Mouse (Mus musculus) liver, adult 2 months (tissue): Measurements from ENCODE around the gene Apof. TPM values are rescaled to one million over a fixed set of nuclear protein-coding genes. Genes with fewer than 3 reads are reported as not detected.

Experiments
- DNase-seq: peaks from one replicate; pipeline ENCODE4 v3.0.0-alpha.2; 2011; ENCODE audit warnings: low read depth, low spot score; ENCODE audit errors: extremely low read depth
- H3K27ac ChIP-seq: fragments of 200-500 bp; replicated peaks from 2 replicates; pipeline ENCODE4 v1.5.1; 2012; ENCODE audit warnings: low read depth, mild to moderate bottlenecking, control low read depth, inconsistent platforms, low read length; ENCODE audit not compliant: insufficient read depth
- H3K27me3 ChIP-seq: fragments of 200-500 bp; 2 replicates; pipeline ENCODE4 v1.6.1; 2012; ENCODE audit warnings: mild to moderate bottlenecking, moderate library complexity, low read length, inconsistent platforms; ENCODE audit not compliant: control insufficient read depth, insufficient read depth
- H3K36me3 ChIP-seq: fragments of 200-500 bp; 2 replicates; pipeline ENCODE4 v1.6.1; 2012; ENCODE audit warnings: low read length, inconsistent platforms; ENCODE audit not compliant: control insufficient read depth, insufficient read depth
- H3K4me1 ChIP-seq: fragments of 200-500 bp; 2 replicates; pipeline ENCODE4 v1.6.1; 2011; ENCODE audit warnings: low read length; ENCODE audit not compliant: control insufficient read depth, insufficient read depth
- H3K4me3 ChIP-seq: fragments of 200-500 bp; 2 replicates; pipeline ENCODE4 v1.5.1; 2011; ENCODE audit warnings: low read depth, mild to moderate bottlenecking, control low read depth, low read length, moderate library complexity; ENCODE audit not compliant: insufficient read depth
- H3K79me2 ChIP-seq: fragments of 200-500 bp; 2 replicates; pipeline ENCODE4 v1.6.1; 2012; ENCODE audit warnings: inconsistent platforms, mild to moderate bottlenecking, low read length, moderate library complexity; ENCODE audit not compliant: control insufficient read depth, insufficient read depth
- H3K9ac ChIP-seq: fragments of 200-500 bp; 2 replicates; pipeline ENCODE4 v1.6.1; 2012; ENCODE audit warnings: low read depth, mild to moderate bottlenecking, control low read depth, inconsistent platforms, low read length
- CTCF ChIP-seq: fragments of 200-500 bp; IDR thresholded peaks from 2 replicates; pipeline ENCODE4 v1.5.1; 2011; ENCODE audit warnings: low read depth, low read length, control low read depth
- POLR2A ChIP-seq: fragments of 200-500 bp; IDR thresholded peaks from 2 replicates; pipeline ENCODE4 v1.6.1; 2011; ENCODE audit warnings: low read length, control low read depth; ENCODE audit not compliant: insufficient read depth; ENCODE audit errors: extremely low read depth
- WGBS: fragments of 180-500 bp; shearing (Covaris S2); methylation state at CpG from one replicate; pipeline ENCODE4 v1.1.7; 2018; 5-methylcytosine and 5-hydroxymethylcytosine counted together
- polyA plus RNA-seq: library from polyadenylated mRNA; depleted of rRNA; stranded (reverse); fragments of >200 nt; gene quantifications from 2 replicates; pipeline ENCODE4 v1.2.3, GENCODE M21; 2012; rRNA removed
- total RNA-seq: library from RNA; depleted of rRNA; stranded (reverse); fragments of >200 nt; gene quantifications from 2 replicates; pipeline ENCODE4 v1.2.3, GENCODE M21; 2014; rRNA removed

Apof gene
- total and polyA plus RNA-seq, 2 experiments: 1,422 to 2,079 TPM

DNA sequence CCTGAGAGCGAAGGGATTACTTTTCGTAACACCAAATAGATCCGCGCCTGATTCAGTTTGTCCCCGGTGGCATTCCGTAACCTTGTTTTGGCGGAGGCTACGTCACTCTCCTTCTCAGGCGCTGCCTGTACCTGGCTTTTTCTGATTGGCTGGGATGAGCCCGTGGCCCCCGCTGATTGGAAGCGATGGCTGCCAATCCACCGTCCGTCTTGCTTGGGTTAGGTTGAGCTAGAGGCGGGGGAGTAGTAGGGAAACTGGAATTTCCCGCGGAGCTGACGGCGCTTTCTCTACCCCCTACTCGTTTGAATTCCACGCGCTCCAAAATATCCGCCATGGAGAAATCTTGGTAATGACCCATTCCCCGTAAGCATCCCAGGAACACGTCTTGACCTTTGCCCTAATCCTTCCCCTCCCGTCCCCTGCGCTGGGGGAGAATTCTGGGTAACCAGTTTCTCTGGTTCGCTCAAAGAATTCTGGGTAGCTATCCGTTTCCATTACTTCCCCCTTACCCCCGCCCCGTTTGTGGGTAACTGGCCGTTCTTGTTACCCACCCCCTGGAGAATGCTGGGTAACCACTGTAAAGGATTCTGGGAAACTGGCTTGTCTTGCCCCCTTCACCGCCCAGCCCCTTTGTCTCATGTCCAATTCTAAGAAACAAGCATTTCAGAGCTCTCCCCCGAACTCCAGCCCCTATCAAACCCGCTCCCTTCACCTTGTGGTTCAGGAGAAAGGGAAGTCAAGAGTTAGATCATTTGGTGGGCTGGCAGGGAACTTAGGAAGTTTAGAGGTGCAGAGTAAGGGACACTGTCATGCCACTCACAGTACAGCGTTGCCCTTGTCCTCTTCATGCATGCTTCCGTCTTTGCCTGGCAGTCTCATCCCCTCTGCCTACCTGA lies 34.9 kb downstream of the Apof start, which contains the start of gene Pan2:
Pan2 (plus strand) TSS at position 210 of the 896 bp plus-strand sequence.
- Histone ChIP-seq H3K4me1 (peaks cover 5% of the 10 kb centered on the region; the same call in 1 of the 2 replicates), H3K4me3 (peak within 1 kb of the TSS; percentile 63), H3K36me3 (peaks cover 3% of the 10 kb centered on the region; the same call in 1 of the 2 replicates), H3K9ac (peak within 1 kb of the TSS; percentile 80), H3K27ac (peak within 1 kb of the TSS; percentile 97), H3K79me2 (peaks cover 3% of the 10 kb centered on the region; the same call in 1 of the 2 replicates), H3K27me3 (no peaks in the 10 kb centered on the region)
- TF ChIP-seq POLR2A (0 out of 2 replicates have a peak, but pooled peaks have one; percentile 10), CTCF (no peak)
- WGBS: under 1% methylated on average over 37 of the region's 37 CpGs
- peak; percentile 96 for DNase-seq

DNA sequence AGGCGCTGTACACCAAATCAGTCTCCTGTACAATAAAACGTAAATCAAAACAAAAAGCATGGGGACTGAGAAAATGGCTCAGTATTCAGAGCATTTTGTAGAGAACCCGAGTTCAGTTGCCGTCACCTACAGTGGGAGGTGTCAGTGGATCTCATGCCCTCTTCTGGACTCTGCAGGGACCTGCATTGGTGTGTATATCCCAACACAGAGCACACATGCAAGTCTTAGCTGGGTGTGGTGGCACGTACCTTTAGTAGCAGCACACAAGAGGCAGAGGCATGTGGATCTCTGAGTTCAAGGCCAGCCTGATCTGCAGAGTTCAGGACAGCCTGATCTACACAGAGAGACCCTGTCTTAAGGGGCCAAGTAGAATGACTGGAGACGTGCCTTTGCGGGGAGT lies 41.2 kb downstream of the Apof start:
- no peak overlapping the region for H3K27ac ChIP-seq
- H3K27me3 ChIP-seq: no peaks in the 10 kb centered on the region
- no peak overlapping the region for H3K4me3 ChIP-seq
- 95% methylated on average over 7 of the region's 7 CpGs for WGBS
- no peaks in the 10 kb centered on the region for H3K4me1 ChIP-seq
- no peak for DNase-seq
- peaks cover 3% of the 10 kb centered on the region; the same call in 1 of the 2 replicates for H3K79me2 ChIP-seq
- peaks cover 29% of the 10 kb centered on the region for H3K36me3 ChIP-seq
- TF ChIP-seq POLR2A (no peak), CTCF (no peak)
- no peak overlapping the region for H3K9ac ChIP-seq

DNA sequence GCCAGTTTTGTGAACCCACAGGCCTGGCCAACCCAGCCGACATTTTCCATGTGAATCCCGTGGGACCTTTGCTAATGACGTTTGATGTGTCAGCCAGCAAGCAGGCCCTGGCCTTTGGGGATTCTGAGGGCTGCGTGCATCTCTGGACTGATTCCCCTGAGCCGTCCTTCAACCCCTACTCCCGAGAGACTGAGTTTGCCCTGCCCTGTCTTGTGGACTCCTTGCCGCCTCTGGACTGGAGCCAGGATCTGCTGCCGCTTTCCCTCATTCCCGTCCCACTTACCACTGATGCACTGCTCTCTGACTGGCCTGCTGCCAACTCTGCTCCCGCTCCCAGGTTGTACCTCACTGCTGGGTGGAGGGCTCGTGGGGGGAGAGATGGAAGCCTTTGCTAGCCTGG lies 41.7 kb downstream of the Apof start:
- Histone ChIP-seq H3K27ac (no peak overlapping the region), H3K9ac (no peak overlapping the region)

DNA sequence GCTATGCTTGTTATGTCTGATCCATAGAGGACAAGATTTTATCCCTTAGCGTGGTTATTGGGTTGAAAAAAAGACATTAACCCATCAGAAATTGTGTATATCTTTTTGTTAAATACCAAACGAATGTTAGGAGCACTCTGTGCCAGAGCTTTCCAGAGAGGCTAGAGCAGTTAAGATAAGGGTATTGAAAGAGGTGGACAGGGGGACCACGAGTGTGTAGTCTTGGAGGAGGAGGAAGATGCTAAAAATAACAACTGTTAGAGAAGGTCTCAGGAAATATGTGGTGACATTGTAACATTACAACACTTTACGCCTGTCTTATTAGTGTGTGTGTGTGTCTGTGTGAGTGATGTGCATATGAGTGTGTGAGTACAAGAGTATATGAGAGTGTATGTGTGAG lies 42.4 kb downstream of the Apof start:
- no peak overlapping the region for H3K9ac ChIP-seq
- H3K36me3 ChIP-seq: peaks cover 40% of the 10 kb centered on the region
- DNase-seq: no peak
- no peaks in the 10 kb centered on the region for H3K4me1 ChIP-seq
- no peak overlapping the region for H3K27ac ChIP-seq
- H3K4me3 ChIP-seq: no peak overlapping the region
- no peaks in the 10 kb centered on the region for H3K27me3 ChIP-seq
- WGBS: 80% methylated on average over 4 of the region's 4 CpGs
- no peaks in the 10 kb centered on the region for H3K79me2 ChIP-seq
- TF ChIP-seq POLR2A (no peak), CTCF (no peak)

More for the DNA sequence above, 41.7 kb downstream of the Apof start:
- Histone ChIP-seq H3K79me2 (peaks cover 3% of the 10 kb centered on the region; the same call in 1 of the 2 replicates), H3K27me3 (no peaks in the 10 kb centered on the region), H3K4me1 (no peaks in the 10 kb centered on the region), H3K36me3 (peaks cover 34% of the 10 kb centered on the region), H3K4me3 (no peak overlapping the region)
- DNase-seq: no peak
- no peak for TF ChIP-seq POLR2A
- TF ChIP-seq CTCF: no peak
- 88% methylated on average over 11 of the region's 11 CpGs for WGBS

DNA sequence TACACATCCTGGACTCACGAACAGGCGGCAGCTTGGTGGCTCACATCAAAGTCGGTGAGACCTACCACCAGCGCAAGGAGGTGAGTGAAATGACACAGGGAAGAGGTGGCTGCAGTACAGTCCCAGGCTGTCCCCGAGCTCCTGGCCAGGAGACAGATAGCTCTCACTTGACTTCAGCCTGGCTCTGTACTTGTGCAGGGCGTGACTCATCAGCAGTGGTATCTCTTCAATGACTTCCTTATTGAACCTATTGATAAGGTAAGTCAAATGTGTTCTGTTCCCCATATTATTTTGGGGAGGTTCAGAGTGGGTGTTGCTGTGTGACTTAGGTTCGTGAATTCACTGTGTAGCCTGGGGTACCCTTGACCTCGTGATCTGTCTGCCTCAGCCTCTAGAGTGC lies 47.1 kb downstream of the Apof start:
- DNase-seq: no peak
- no peak overlapping the region for H3K27ac ChIP-seq
- H3K4me3 ChIP-seq: no peak overlapping the region
- H3K4me1 ChIP-seq: no peaks in the 10 kb centered on the region
- WGBS: 93% methylated on average over 8 of the region's 8 CpGs
- no peaks in the 10 kb centered on the region for H3K79me2 ChIP-seq
- TF ChIP-seq CTCF: no peak
- no peak for TF ChIP-seq POLR2A
- H3K9ac ChIP-seq: no peak overlapping the region
- H3K36me3 ChIP-seq: peaks cover 53% of the 10 kb centered on the region
- H3K27me3 ChIP-seq: no peaks in the 10 kb centered on the region

Other genes with a start within 250 kb of the Apof start
- 353 and 448 TPM in 2 replicates for gene Naca, start 233.1 kb upstream of the Apof start, total RNA-seq
- 170 and 182 TPM in 2 replicates for gene Naca, start 233.1 kb upstream of the Apof start, polyA plus RNA-seq
- gene Ptges3, start 209.7 kb upstream of the Apof start, total RNA-seq: 90.4 and 97.3 TPM in 2 replicates
- 24.8 and 30.9 TPM in 2 replicates for gene Ptges3, start 209.7 kb upstream of the Apof start, polyA plus RNA-seq
- gene Atp5b, start 185.4 kb upstream of the Apof start, total RNA-seq: 1,653 and 1,721 TPM in 2 replicates
- 2,471 and 2,841 TPM in 2 replicates for gene Atp5b, start 185.4 kb upstream of the Apof start, polyA plus RNA-seq
- 6.6 and 9.1 TPM in 2 replicates for gene Baz2a, start 177.1 kb upstream of the Apof start, total RNA-seq
- 9.7 and 12.3 TPM in 2 replicates for gene Baz2a, start 177.1 kb upstream of the Apof start, polyA plus RNA-seq
- gene Rbms2, start 88.4 kb upstream of the Apof start, total RNA-seq: 8.0 and 9.6 TPM in 2 replicates
- 21.2 and 23.2 TPM in 2 replicates for gene Rbms2, start 88.4 kb upstream of the Apof start, polyA plus RNA-seq
- 485 and 986 TPM in 2 replicates for gene Gls2, start 74.2 kb upstream of the Apof start, total RNA-seq
- 1,667 and 2,920 TPM in 2 replicates for gene Gls2, start 74.2 kb upstream of the Apof start, polyA plus RNA-seq
- 20.8 and 21.1 TPM in 2 replicates for gene Spryd4, start 56.9 kb upstream of the Apof start, total RNA-seq
- gene Spryd4, start 56.9 kb upstream of the Apof start, polyA plus RNA-seq: 30.2 and 33.1 TPM in 2 replicates
- not detected in 2 replicates for gene Mip, start 42.8 kb upstream of the Apof start, total RNA-seq
- gene Mip, start 42.8 kb upstream of the Apof start, polyA plus RNA-seq: not detected in 2 replicates
- 1.6 and 1.7 TPM in 2 replicates for gene Timeless, start 36.6 kb upstream of the Apof start, total RNA-seq
- 0.75 and 1.1 TPM in 2 replicates for gene Timeless, start 36.6 kb upstream of the Apof start, polyA plus RNA-seq
- gene Apon, start 14.6 kb upstream of the Apof start, total RNA-seq: 201 and 227 TPM in 2 replicates
- gene Apon, start 14.6 kb upstream of the Apof start, polyA plus RNA-seq: 446 and 456 TPM in 2 replicates
- gene Stat2, start 1.9 kb downstream of the Apof start, total RNA-seq: 17.0 and 17.6 TPM in 2 replicates
- 26.3 and 46.6 TPM in 2 replicates for gene Stat2, start 1.9 kb downstream of the Apof start, polyA plus RNA-seq
- not detected in 2 replicates for gene Il23a, start 30.1 kb downstream of the Apof start, total RNA-seq
- gene Il23a, start 30.1 kb downstream of the Apof start, polyA plus RNA-seq: not detected in 2 replicates
- 9.1 and 11.8 TPM in 2 replicates for gene Pan2, start 34.7 kb downstream of the Apof start, total RNA-seq
- 12.7 and 20.3 TPM in 2 replicates for gene Pan2, start 34.7 kb downstream of the Apof start, polyA plus RNA-seq
- 89.5 and 107 TPM in 2 replicates for gene Cnpy2, start 53.8 kb downstream of the Apof start, total RNA-seq
- gene Cnpy2, start 53.8 kb downstream of the Apof start, polyA plus RNA-seq: 69.0 and 72.0 TPM in 2 replicates
- 57.1 and 60.1 TPM in 2 replicates for gene Cs, start 69.1 kb downstream of the Apof start, total RNA-seq
- 99.6 and 115 TPM in 2 replicates for gene Cs, start 69.1 kb downstream of the Apof start, polyA plus RNA-seq
- gene Coq10a, start 100.3 kb downstream of the Apof start, total RNA-seq: 19.9 and 20.7 TPM in 2 replicates
- 57.9 and 65.7 TPM in 2 replicates for gene Coq10a, start 100.3 kb downstream of the Apof start, polyA plus RNA-seq
- 5.6 and 9.3 TPM in 2 replicates for gene Ankrd52, start 108.4 kb downstream of the Apof start, total RNA-seq
- 11.8 and 14.8 TPM in 2 replicates for gene Ankrd52, start 108.4 kb downstream of the Apof start, polyA plus RNA-seq
- gene Slc39a5, start 132.6 kb downstream of the Apof start, total RNA-seq: 2.4 and 3.2 TPM in 2 replicates
- 2.0 and 8.9 TPM in 2 replicates for gene Slc39a5, start 132.6 kb downstream of the Apof start, polyA plus RNA-seq
- gene Nabp2, start 142.8 kb downstream of the Apof start, total RNA-seq: 12.9 and 17.0 TPM in 2 replicates
- 22.3 and 27.9 TPM in 2 replicates for gene Nabp2, start 142.8 kb downstream of the Apof start, polyA plus RNA-seq
- gene Rnf41, start 143.0 kb downstream of the Apof start, total RNA-seq: 5.1 and 6.6 TPM in 2 replicates
- 5.9 TPM in 2 replicates for gene Rnf41, start 143.0 kb downstream of the Apof start, polyA plus RNA-seq
- 13.8 and 21.9 TPM in 2 replicates for gene Smarcc2, start 190.6 kb downstream of the Apof start, total RNA-seq
- gene Smarcc2, start 190.6 kb downstream of the Apof start, polyA plus RNA-seq: 63.1 and 64.5 TPM in 2 replicates
- gene Myl6, start 225.5 kb downstream of the Apof start, total RNA-seq: 477 and 556 TPM in 2 replicates
- gene Myl6, start 225.5 kb downstream of the Apof start, polyA plus RNA-seq: 553 and 575 TPM in 2 replicates
- 0.28 and 0.47 TPM in 2 replicates for gene Myl6b, start 230.0 kb downstream of the Apof start, total RNA-seq
- gene Myl6b, start 230.0 kb downstream of the Apof start, polyA plus RNA-seq: 1.1 and 1.6 TPM in 2 replicates